Mouse (Mus musculus): Measurements from ENCODE around the gene Knl1. TPM values are rescaled to one million over a fixed set of nuclear protein-coding genes. Genes with fewer than 3 reads are reported as not detected.

Knl1 gene
- total and polyA plus RNA-seq, 3 experiments = 18.6 to 160 (median 23.2) TPM

- H3K4me1 ChIP-seq (ENCODE audit: control insufficient read depth in 1 of 2, insufficient read depth in 2 of 2, low read length in 2 of 2) = no peaks in the 10 kb centered on the region
- TF ChIP-seq RAD21 (IDR thresholded peaks at IDR 0.05; ENCODE audit: low read depth, low read length) (peak; percentile 37), ETS1 (IDR thresholded peaks at IDR 0.05; ENCODE audit: low read depth, low read length) (no peak), KAT2A (conservative IDR thresholded peaks at IDR 0.05; ENCODE audit: low read depth, low read length) (no peak), CTCF (IDR thresholded peaks at IDR 0.05 in 2 of 3, conservative IDR thresholded peaks at IDR 0.05 in 1 of 3; ENCODE audit: control insufficient read depth in 1 of 3, insufficient read depth in 1 of 3, low read depth in 2 of 3, low read length in 3 of 3, poor library complexity in 1 of 3, severe bottlenecking in 1 of 3) (peak; percentile 21 to 51 (median 49); a peak in 4 of 6 replicates), SMC3 (IDR thresholded peaks at IDR 0.05; ENCODE audit: low read depth, low read length) (peak; percentile 49)
- peak; percentile 62 for DNase-seq (ENCODE audit: low read depth, low spot score)
Measured at GRCm38 (mm10) chr2:119101552-119101951, 54.6 kb downstream of the Knl1 start.

GRCm38 (mm10) chr2:119106583-119106982, 59.7 kb downstream of the Knl1 start:
- Histone ChIP-seq H3K4me1 (ENCODE audit: control insufficient read depth in 1 of 2, insufficient read depth in 2 of 2, low read length in 2 of 2) (no peaks in the 10 kb centered on the region), H3K79me2 (ENCODE audit: control insufficient read depth, insufficient read depth, low read length, poor library complexity) (no peaks in the 10 kb centered on the region), H3K27me3 (ENCODE audit: control insufficient read depth in 1 of 2, insufficient read depth in 2 of 2, low read length in 2 of 2) (no peaks in the 10 kb centered on the region), H3K27ac (ENCODE audit: control insufficient read depth, low read depth, low read length) (no peak overlapping the region), H3K9me3 (replicated peaks; ENCODE audit: insufficient read depth, low read length) (no peaks in the 10 kb centered on the region), H3K36me3 (ENCODE audit: control insufficient read depth in 1 of 2, insufficient read depth in 2 of 2, low read length in 2 of 2) (peaks cover 2 to 29% of the 10 kb centered on the region in 2 experiments; a peak in 3 of 4 replicates), H3K9ac (ENCODE audit: control insufficient read depth, low read depth, low read length, poor library complexity, severe bottlenecking) (no peak overlapping the region), H3K4me3 (ENCODE audit: control insufficient read depth in 1 of 2, insufficient read depth in 1 of 2, low read depth in 2 of 2, low read length in 2 of 2) (no peak overlapping the region)
- TF ChIP-seq RCOR1 (IDR thresholded peaks at IDR 0.05; ENCODE audit: low read depth, low read length) (no peak), RAD21 (IDR thresholded peaks at IDR 0.05; ENCODE audit: low read depth, low read length) (no peak), ZMIZ1 (IDR thresholded peaks at IDR 0.05; ENCODE audit: low read depth, low read length) (no peak), POLR2AphosphoS2 (IDR thresholded peaks at IDR 0.05; ENCODE audit: low read length) (no peak), POLR2A (IDR thresholded peaks at IDR 0.05; ENCODE audit: control insufficient read depth in 1 of 2, insufficient read depth in 1 of 2, low read depth in 1 of 2, low read length in 2 of 2, poor library complexity in 1 of 2) (no peak), ELF1 (IDR thresholded peaks at IDR 0.05; ENCODE audit: low read depth, low read length) (no peak), NRF1 (IDR thresholded peaks at IDR 0.05; ENCODE audit: insufficient read depth, low read depth, low read length, poor library complexity, severe bottlenecking) (no peak), GATA1 (IDR thresholded peaks at IDR 0.05; ENCODE audit: low read depth, low read length) (no peak), USF2 (IDR thresholded peaks at IDR 0.05; ENCODE audit: borderline replicate concordance in 1 of 2, insufficient read depth in 1 of 2, low read depth in 1 of 2, low read length in 2 of 2) (no peak), SIN3A (IDR thresholded peaks at IDR 0.05; ENCODE audit: low read length) (no peak), ETS1 (IDR thresholded peaks at IDR 0.05; ENCODE audit: low read depth, low read length) (no peak), KAT2A (conservative IDR thresholded peaks at IDR 0.05; ENCODE audit: low read depth, low read length) (no peak), JUND (IDR thresholded peaks at IDR 0.05; ENCODE audit: low read depth, low read length) (no peak), USF1 (IDR thresholded peaks at IDR 0.05; ENCODE audit: low read depth, low read length) (no peak), POLR2AphosphoS5 (IDR thresholded peaks at IDR 0.05; ENCODE audit: borderline replicate concordance, low read depth, low read length) (no peak), MYC (IDR thresholded peaks at IDR 0.05; ENCODE audit: low read depth, low read length) (no peak)
- DNase-seq (ENCODE audit: low read depth, low spot score) = peak; percentile 19

More at GRCm38 (mm10) chr2:119101552-119101951, 54.6 kb downstream of the Knl1 start:
- no peaks in the 10 kb centered on the region for H3K79me2 ChIP-seq (ENCODE audit: control insufficient read depth, insufficient read depth, low read length, poor library complexity)
- H3K4me3 ChIP-seq (ENCODE audit: control insufficient read depth in 1 of 2, insufficient read depth in 1 of 2, low read depth in 2 of 2, low read length in 2 of 2) = no peak overlapping the region
- no peaks in the 10 kb centered on the region for H3K27me3 ChIP-seq (ENCODE audit: control insufficient read depth in 1 of 2, insufficient read depth in 2 of 2, low read length in 2 of 2)
- peaks cover 2 to 46% of the 10 kb centered on the region in 2 experiments; a peak in 3 of 4 replicates for H3K36me3 ChIP-seq (ENCODE audit: control insufficient read depth in 1 of 2, insufficient read depth in 2 of 2, low read length in 2 of 2)
- H3K9ac ChIP-seq (ENCODE audit: control insufficient read depth, low read depth, low read length, poor library complexity, severe bottlenecking) = no peak overlapping the region
- H3K9me3 ChIP-seq (replicated peaks; ENCODE audit: insufficient read depth, low read length) = no peaks in the 10 kb centered on the region
- H3K27ac ChIP-seq (ENCODE audit: control insufficient read depth, low read depth, low read length) = no peak overlapping the region
